Mouse (Mus musculus): ENCODE measurements at regions not wholly inside any gene's neighbourhood (a gene's known extent, or its start where the extent isn't known, plus 50 kb on each side); places are given as distances from the start of the nearest gene placed in this dataset.

DNA sequence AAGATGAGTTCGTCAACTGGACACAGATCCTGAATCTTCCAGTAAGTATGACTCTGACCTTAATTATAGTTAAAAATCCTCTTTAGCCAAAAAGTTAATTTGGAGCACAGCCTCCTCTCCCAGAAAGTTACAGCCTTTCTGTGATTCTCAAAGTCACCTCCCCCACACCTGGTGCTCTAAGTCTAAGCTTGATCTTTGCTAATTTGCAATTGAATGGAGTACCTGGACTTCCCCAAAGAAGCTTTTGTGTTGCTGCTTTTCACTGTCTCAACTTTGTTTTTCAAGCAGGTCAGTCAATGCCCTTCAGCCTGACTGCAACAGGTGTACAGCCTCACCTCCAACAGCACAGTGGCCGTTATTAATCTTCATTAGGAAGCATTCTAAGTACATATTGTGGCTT lies 1015.2 kb upstream of the Tmeff2 start:
- peak; percentile 72 for DNase-seq (ENCODE audit: low read depth, low spot score)
